Mouse (Mus musculus) C2C12 (cell line): ENCODE measurements at regions not wholly inside any gene's neighbourhood (a gene's known extent, or its start where the extent isn't known, plus 50 kb on each side); places are given as distances from the start of the nearest gene placed in this dataset.

ENCODE experiments used
- CEBPB ChIP-seq: IDR thresholded peaks from one replicate; pipeline ENCODE4 v1.6.1; 2011; ENCODE audit warnings: low read depth, mild to moderate bottlenecking, control low read depth, moderate library complexity
- CTCF ChIP-seq: IDR thresholded peaks from one replicate; pipeline ENCODE4 v1.5.1; 2011; ENCODE audit not compliant: control insufficient read depth, insufficient read depth, insufficient read length
- MAX ChIP-seq: IDR thresholded peaks from one replicate; pipeline ENCODE4 v1.6.1; 2011; ENCODE audit warnings: mild to moderate bottlenecking, control low read depth
- MYOD1 ChIP-seq: IDR thresholded peaks from one replicate; pipeline ENCODE4 v1.6.1; 2011; ENCODE audit warnings: low read depth; ENCODE audit not compliant: control insufficient read depth, insufficient read length
- MYOG ChIP-seq: IDR thresholded peaks from one replicate; pipeline ENCODE4 v1.6.1; 2011; ENCODE audit not compliant: control insufficient read depth, insufficient read length; ENCODE audit errors: extremely low read depth
- USF1 ChIP-seq: IDR thresholded peaks from one replicate; pipeline ENCODE4 v1.6.1; 2011; ENCODE audit warnings: low read depth, mild to moderate bottlenecking, control low read depth, moderate library complexity

- TF ChIP-seq USF1 (no peak), CTCF (no peak), MYOD1 (no peak), MAX (no peak), CEBPB (no peak), MYOG (no peak)
These were observed 127.1 kb downstream of the Gm5426 start for GRCm38 (mm10) chr10:96263544-96263943.
